Mouse (Mus musculus) spleen, adult 2 months (tissue): Measurements from ENCODE around the gene Cars.

ENCODE experiments used
- CTCF ChIP-seq: fragments of 200-500 bp; IDR thresholded peaks from 2 replicates; pipeline ENCODE4 v1.5.1; 2011; ENCODE audit warnings: mild to moderate bottlenecking, inconsistent platforms; ENCODE audit not compliant: insufficient read depth, insufficient read length, insufficient replicate concordance; ENCODE audit errors: extremely low read depth
- POLR2A ChIP-seq: fragments of 200-500 bp; IDR thresholded peaks from 2 replicates; pipeline ENCODE4 v1.6.1; 2011; ENCODE audit warnings: low read depth, low read length, inconsistent platforms

DNA sequence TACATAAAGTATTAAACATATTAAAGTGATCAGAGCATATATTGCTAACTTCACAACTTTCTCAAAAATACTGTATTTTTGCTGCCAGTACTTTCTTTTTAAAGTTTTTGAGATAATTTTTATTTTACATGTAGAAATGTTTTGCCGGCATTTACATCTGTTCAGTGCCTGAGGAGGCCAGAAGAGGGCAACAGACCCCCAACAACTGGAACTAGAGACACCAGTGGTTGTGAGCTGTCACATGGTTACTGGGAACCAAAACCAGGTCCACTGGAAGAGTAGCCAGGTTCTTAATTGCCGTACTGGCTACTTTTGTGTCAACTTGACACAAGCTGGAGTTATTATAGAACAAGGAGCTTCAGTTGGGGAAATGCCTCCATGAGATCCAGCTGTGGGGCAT lies 1.8 kb upstream of the Cars start:
- TF ChIP-seq POLR2A (no peak), CTCF (no peak)
